ENCODE assay signal across 8 mouse cellular contexts in the genomic region with DNA sequence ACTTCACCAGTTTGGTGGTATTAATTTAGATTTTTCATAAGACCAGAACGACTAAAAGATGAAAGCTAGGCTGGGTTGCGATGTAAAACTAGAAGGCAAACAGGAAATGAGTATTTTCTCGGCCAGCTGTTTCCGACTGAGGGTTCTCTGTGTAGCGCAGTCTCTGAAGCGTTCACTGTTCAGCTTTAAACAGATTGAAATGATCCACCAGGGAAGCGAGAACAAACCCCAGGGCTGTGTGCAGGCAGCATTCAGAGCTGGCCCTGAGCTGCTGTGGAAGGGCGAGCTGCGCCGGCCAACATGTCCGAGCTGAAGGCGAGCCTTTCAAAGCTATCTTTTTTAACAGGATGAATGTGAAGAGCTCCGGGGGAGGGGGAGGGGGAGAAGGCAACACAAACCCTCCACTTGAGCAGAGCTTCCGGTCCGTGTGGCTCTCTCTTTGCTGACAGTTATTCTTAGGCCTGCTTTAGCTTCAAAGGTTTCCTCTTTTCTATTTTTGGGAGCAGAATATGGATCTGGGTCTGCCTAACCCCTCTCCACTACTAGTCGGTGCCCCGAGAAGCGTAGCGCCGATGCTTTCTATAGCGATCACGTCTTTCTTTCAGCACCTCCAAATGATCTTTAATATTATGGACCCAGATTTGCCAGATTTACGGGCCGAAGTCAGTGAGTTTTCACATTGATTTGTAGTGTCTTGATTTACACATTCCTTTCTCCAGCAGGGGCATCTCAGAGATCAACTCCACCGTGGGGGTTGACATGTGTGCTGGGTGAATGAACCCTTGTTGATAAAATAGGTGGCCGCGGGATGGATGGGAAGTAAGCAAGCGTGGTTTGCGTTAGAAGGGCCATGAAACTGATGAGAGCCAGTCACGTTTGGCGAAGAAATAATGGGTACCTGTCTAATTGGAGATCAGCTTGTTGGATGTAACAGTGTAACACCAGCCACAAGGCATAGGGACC. TPM values are rescaled to one million over a fixed set of nuclear protein-coding genes. Genes with fewer than 3 reads are reported as not detected.
DNase-seq lines count a peak whose midpoint lies in the region; ATAC-seq and TF ChIP-seq lines count a peak whose summit lies in the region.

No protein-coding gene starts in this region.

- no peak for TF ChIP-seq POLR2A in cortical plate, adult 2 months (IDR thresholded peaks at IDR 0.05; ENCODE audit: extremely low read depth, insufficient read depth, low read length)
- TF ChIP-seq POLR2A in olfactory bulb, adult 2 months (IDR thresholded peaks at IDR 0.05; ENCODE audit: insufficient read depth, low read depth, low read length) = no peak

- peak overlapping the region; percentile 8; the same call in 1 of the 2 replicates for H3K27ac ChIP-seq in cortical plate, adult 2 months (ENCODE audit: insufficient read depth, low read length)
- peak overlapping the region; percentile 72 for H3K27ac ChIP-seq in hindbrain, embryonic 14.5 days
- H3K27ac ChIP-seq in lung, postnatal 0 days (ENCODE audit: low read length) = peak overlapping the region; percentile 77
- peak overlapping the region; percentile 82 for H3K27ac ChIP-seq in olfactory bulb, adult 2 months (ENCODE audit: insufficient read depth, low read depth, low read length)

- H3K4me3 ChIP-seq in cortical plate, adult 2 months (ENCODE audit: insufficient read depth, low read length) = no peak overlapping the region
- no peak overlapping the region for H3K4me3 ChIP-seq in hindbrain, embryonic 14.5 days (replicated peaks; ENCODE audit: low read length)
- H3K4me3 ChIP-seq in lung, postnatal 0 days (ENCODE audit: low read depth, low read length) = peak overlapping the region; percentile 26
- H3K4me3 ChIP-seq in olfactory bulb, adult 2 months (ENCODE audit: insufficient read depth, low read depth, low read length) = no peak overlapping the region

- TF ChIP-seq CTCF in cortical plate, adult 2 months (IDR thresholded peaks at IDR 0.05; ENCODE audit: extremely low read depth, insufficient read depth, low read length) = no peak
- no peak for TF ChIP-seq CTCF in lung, postnatal 0 days (IDR thresholded peaks at IDR 0.05)
- TF ChIP-seq CTCF in olfactory bulb, adult 2 months (IDR thresholded peaks at IDR 0.05; ENCODE audit: insufficient read depth, low read depth, low read length) = no peak

- no peaks in the 10 kb centered on the region for H3K36me3 ChIP-seq in hindbrain, embryonic 14.5 days (replicated peaks; ENCODE audit: control insufficient read depth, insufficient read depth)
- no peaks in the 10 kb centered on the region for H3K36me3 ChIP-seq in lung, postnatal 0 days (ENCODE audit: insufficient read depth, low read length)

- peaks cover 3% of the 10 kb centered on the region; the same call in 1 of the 2 replicates for H3K4me1 ChIP-seq in cortical plate, adult 2 months (ENCODE audit: control insufficient read depth, insufficient read depth, low read length)
- H3K4me1 ChIP-seq in hindbrain, embryonic 14.5 days (replicated peaks; ENCODE audit: control insufficient read depth, insufficient read depth, low read length) = peaks cover 16% of the 10 kb centered on the region; the same call in 1 of the 2 replicates
- H3K4me1 ChIP-seq in lung, postnatal 0 days (ENCODE audit: insufficient read depth, low read depth, low read length) = no peaks in the 10 kb centered on the region; the same call in 1 of the 2 replicates
- peaks cover 24% of the 10 kb centered on the region for H3K4me1 ChIP-seq in olfactory bulb, adult 2 months (ENCODE audit: control insufficient read depth, insufficient read depth, low read length)

- 54% methylated on average over 31 of the region's 31 CpGs for WGBS in hindbrain, embryonic 14.5 days
- 18% methylated on average over 31 of the region's 31 CpGs for WGBS in lung, postnatal 0 days
- WGBS in olfactory bulb, adult 2 months = 53% methylated on average over 31 of the region's 31 CpGs

- H3K9ac ChIP-seq in hindbrain, embryonic 14.5 days = peak overlapping the region; percentile 38; the same call in 1 of the 2 replicates
- peak overlapping the region; percentile 24; the same call in 1 of the 2 replicates for H3K9ac ChIP-seq in lung, postnatal 0 days (replicated peaks; ENCODE audit: low read depth)

- H3K27me3 ChIP-seq in hindbrain, embryonic 14.5 days (ENCODE audit: control insufficient read depth, insufficient read depth, low read length) = no peaks in the 10 kb centered on the region
- no peaks in the 10 kb centered on the region for H3K27me3 ChIP-seq in lung, postnatal 0 days (replicated peaks; ENCODE audit: insufficient read depth, low read length)

- peak; percentile 85 for DNase-seq in CD4-positive helper T cell, adult 2 months (ENCODE audit: low read depth, low spot score)
- DNase-seq in gastrocnemius, adult 18-20 months (ENCODE audit: low spot score) = peak; percentile 24
- DNase-seq in hindbrain, embryonic 14.5 days (ENCODE audit: low spot score) = peak; percentile 45
- peak; percentile 12 to 25 for DNase-seq in layer of hippocampus, postnatal 36 days
- DNase-seq in lung, postnatal 0 days (ENCODE audit: low spot score) = peak; percentile 75
- peak; percentile 41 for DNase-seq in testis, postnatal 14 days (ENCODE audit: low spot score)

- TF ChIP-seq EP300 in lung, postnatal 0 days (IDR thresholded peaks at IDR 0.05) = no peak

- peak overlapping the region; percentile 37 for H3K4me2 ChIP-seq in hindbrain, embryonic 14.5 days (replicated peaks)
- H3K4me2 ChIP-seq in lung, postnatal 0 days (replicated peaks; ENCODE audit: low read depth, low read length) = peak overlapping the region; percentile 57

- ATAC-seq in hindbrain, embryonic 14.5 days (ENCODE audit: low FRiP score) = peak; percentile 72; the same call in 1 of the 2 replicates
- ATAC-seq in lung, postnatal 0 days = peak; percentile 79

- no peaks in the 10 kb centered on the region for H3K9me3 ChIP-seq in hindbrain, embryonic 14.5 days (ENCODE audit: control insufficient read depth, low read length)
- no peaks in the 10 kb centered on the region for H3K9me3 ChIP-seq in lung, postnatal 0 days (ENCODE audit: low read length)

RNA-seq across cellular contexts. Expression of gene Map3k1, which starts 59.3 kb away (rescaled TPM):
- 5.4 and 5.7 TPM in 2 replicates for polyA plus RNA-seq in cortical plate, adult 2 months (2012; rRNA removed)
- 1 to 10 TPM; 8.5 to 8.7 TPM for total RNA-seq in gastrocnemius, adult 18-20 months (2021)
- polyA plus RNA-seq in hindbrain, embryonic 14.5 days (2014; fragmentation: Nextera tagmentation; extraction: Ambion mirVana) = 14.0 and 14.7 TPM in 2 replicates
- 10 to 100 TPM; 12.2 to 17.1 TPM for total RNA-seq in layer of hippocampus, postnatal 36 days (2021)
- 16.6 and 18.0 TPM in 2 replicates for polyA plus RNA-seq in lung, postnatal 0 days (2015; fragmentation: Nextera tagmentation; extraction: Ambion mirVana)
- 135 TPM in 1 of 2 replicates, not detected in the other for polyA plus RNA-seq in olfactory bulb, adult 2 months (2012; ENCODE audit: insufficient read depth, insufficient read length, low replicate concordance, missing spikeins)

Comparison
In these comparisons a context has a peak if more than half of its experiments do, and no peak if none do; other contexts are left out.
1. DNase-seq: peak in every context shown above with its lines; median percentile 85 in CD4-positive helper T cell, adult 2 months; 75 in lung, postnatal 0 days; 45 in hindbrain, embryonic 14.5 days; 41 in testis, postnatal 14 days; 24 in gastrocnemius, adult 18-20 months; 18 in layer of hippocampus, postnatal 36 days.
2. H3K27ac ChIP-seq: peak in every context shown above with its lines; median percentile 82 in olfactory bulb, adult 2 months; 77 in lung, postnatal 0 days; 72 in hindbrain, embryonic 14.5 days; 8 in cortical plate, adult 2 months.